In genomic region chr6:12503867-12504266, GRCm38 (mm10) we compare ENCODE assay signal across 13 mouse cellular contexts.
"Had no signal": no experiment of that assay in that cellular context is flagged by ENCODE, and none has a peak within 500 bp of the region (broad histone marks: within the 10 kb centered on the region; RNA-seq: fewer than 3 reads in every experiment).

No protein-coding gene starts in this region.

- H3K9me3 ChIP-seq: limb, embryonic 15.5 days; liver, embryonic 12.5 days; megakaryocyte, embryonic 14.5 days; midbrain, embryonic 15.5 days; neural tube, embryonic 12.5 days had no signal

- H3K27ac ChIP-seq: left cerebral cortex, adult 2 months; limb, embryonic 15.5 days; liver, embryonic 12.5 days; macrophage; midbrain, embryonic 15.5 days; neural tube, embryonic 12.5 days; stomach, postnatal 0 days had no signal

- H3K4me3 ChIP-seq: left cerebral cortex, adult 2 months; limb, embryonic 15.5 days; liver, embryonic 12.5 days; megakaryocyte, embryonic 14.5 days; midbrain, embryonic 15.5 days; neural tube, embryonic 12.5 days had no signal

- H3K36me3 ChIP-seq: limb, embryonic 15.5 days; liver, embryonic 12.5 days; midbrain, embryonic 15.5 days; neural tube, embryonic 12.5 days had no signal

- DNase-seq: kidney, postnatal 14 days; lung, embryonic 14.5 days; lung, postnatal 14 days; thymus, postnatal 4 days had no signal

- H3K9ac ChIP-seq: limb, embryonic 15.5 days; liver, embryonic 12.5 days; lung, embryonic 14.5 days; midbrain, embryonic 15.5 days; neural tube, embryonic 12.5 days had no signal

- H3K4me2 ChIP-seq: limb, embryonic 15.5 days; liver, embryonic 12.5 days; lung, embryonic 14.5 days; midbrain, embryonic 11.5 days; midbrain, embryonic 15.5 days; neural tube, embryonic 12.5 days had no signal

- H3K27me3 ChIP-seq: limb, embryonic 15.5 days; liver, embryonic 12.5 days; megakaryocyte, embryonic 14.5 days; midbrain, embryonic 15.5 days; neural tube, embryonic 12.5 days had no signal

- ATAC-seq: liver, embryonic 12.5 days; midbrain, embryonic 15.5 days had no signal

- H3K4me1 ChIP-seq: limb, embryonic 15.5 days; liver, embryonic 12.5 days; megakaryocyte, embryonic 14.5 days; midbrain, embryonic 15.5 days; neural tube, embryonic 12.5 days had no signal
